Mouse (Mus musculus) stomach, embryonic 15.5 days (tissue): ENCODE measurements around the gene Cfap57. TPM values are rescaled to one million over a fixed set of nuclear protein-coding genes. Genes with fewer than 3 reads are reported as not detected.
"Not testable (repeated sequence)": the region's sequence is repeated elsewhere in the genome, so short reads cannot be mapped to it uniquely, and the experiment has no call there.

Source experiments
- ATAC-seq: fragments of 200-750 bp; cut with Nextera tagmentation; 2 replicates; pipeline ENCODE4 v1.8.0; 2017; ENCODE audit warnings: low read depth, moderate number of reproducible peaks, moderate TSS enrichment; ENCODE audit not compliant: insufficient read depth, low FRiP score
- H3K27ac ChIP-seq: fragments of 300-500 bp; sonication (generic); 2 replicates; pipeline ENCODE4 v1.5.1; 2015; ENCODE audit warnings: mild to moderate bottlenecking, inconsistent platforms
- H3K27me3 ChIP-seq: fragments of 300-500 bp; sonication (generic); replicated peaks from 2 replicates; pipeline ENCODE4 v1.6.1; 2015; ENCODE audit warnings: inconsistent platforms
- H3K36me3 ChIP-seq: fragments of 300-500 bp; sonication (generic); 2 replicates; pipeline ENCODE4 v1.6.1; 2015; ENCODE audit warnings: inconsistent platforms
- H3K4me1 ChIP-seq: fragments of 300-500 bp; sonication (generic); 2 replicates; pipeline ENCODE4 v1.6.1; 2015; ENCODE audit warnings: inconsistent platforms
- H3K4me2 ChIP-seq: fragments of 300-500 bp; sonication (generic); 2 replicates; pipeline ENCODE4 v1.6.1; 2015; ENCODE audit warnings: mild to moderate bottlenecking, inconsistent platforms
- H3K4me3 ChIP-seq: fragments of 300-500 bp; sonication (generic); replicated peaks from 2 replicates; pipeline ENCODE4 v1.5.1; 2015; ENCODE audit warnings: inconsistent platforms
- H3K9ac ChIP-seq: fragments of 300-500 bp; sonication (generic); 2 replicates; pipeline ENCODE4 v1.6.1; 2015; ENCODE audit warnings: inconsistent platforms
- H3K9me3 ChIP-seq: fragments of 300-500 bp; sonication (generic); 2 replicates; pipeline ENCODE4 v1.6.1; 2016; ENCODE audit warnings: inconsistent platforms
- WGBS: fragments of 180-500 bp; shearing (Covaris S2); methylation state at CpG from one replicate; pipeline ENCODE4 v1.1.7; 2015; 5-methylcytosine and 5-hydroxymethylcytosine counted together
- polyA plus RNA-seq: library from polyadenylated mRNA; unstranded; fragments of >200 nt; fragmentation: Nextera tagmentation; extraction: Ambion mirVana; gene quantifications from 2 replicates; pipeline ENCODE4 v1.2.1, GENCODE M21; 2015

Cfap57 gene
- polyA plus RNA-seq, 1 experiment from 2014 or later, result 0.33 TPM

- 81% methylated on average over 1 of the region's 1 CpGs for whole genome bisulfite sequencing
- not testable (repeated sequence) for H3K9ac ChIP-seq, H3K27ac ChIP-seq, H3K9me3 ChIP-seq, H3K4me1 ChIP-seq, H3K27me3 ChIP-seq, H3K4me3 ChIP-seq, H3K4me2 ChIP-seq, ATAC-seq, H3K36me3 ChIP-seq
Measured at GRCm38 (mm10) chr4:118507171-118507570, 113.4 kb downstream of the Cfap57 start.

DNA sequence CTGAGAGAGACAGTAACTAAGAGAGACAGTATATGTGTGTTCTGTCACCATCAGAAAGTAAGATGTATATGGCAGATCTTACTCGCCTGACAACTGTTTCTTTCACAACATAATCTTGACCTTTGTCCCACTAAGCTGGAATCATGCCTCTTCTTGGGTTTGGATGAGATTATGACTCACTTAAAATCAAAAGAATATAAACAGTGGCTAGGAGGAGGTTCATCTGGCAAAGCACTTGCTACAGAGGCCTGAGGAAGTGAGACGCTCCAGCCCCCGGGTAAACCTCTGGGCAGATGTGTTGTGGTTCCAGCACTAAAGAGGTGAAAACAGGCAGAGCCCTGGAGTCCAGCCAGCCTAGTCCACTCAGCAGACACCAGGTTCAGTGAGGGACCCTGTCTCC is 115.0 kb downstream of the Cfap57 start:
- Histone ChIP-seq H3K36me3 (no peaks in the 10 kb centered on the region), H3K4me2 (no peak overlapping the region), H3K27me3 (no peaks in the 10 kb centered on the region), H3K9me3 (no peaks in the 10 kb centered on the region), H3K4me1 (no peaks in the 10 kb centered on the region), H3K27ac (no peak overlapping the region), H3K4me3 (no peak overlapping the region), H3K9ac (no peak overlapping the region)
- 39% methylated on average over 3 of the region's 3 CpGs for WGBS
- no peak for ATAC-seq

Other genes starting within 250 kb of the Cfap57 start
- gene Szt2, start 211.5 kb downstream of the Cfap57 start, polyA plus RNA-seq, result 4.8 and 7.0 TPM in 2 replicates
- 99.8 and 101 TPM in 2 replicates for gene Med8, start 211.4 kb downstream of the Cfap57 start, polyA plus RNA-seq
- 128 and 136 TPM in 2 replicates for gene Elovl1, start 192.7 kb downstream of the Cfap57 start, polyA plus RNA-seq
- 220 and 224 TPM in 2 replicates for gene Cdc20, start 183.4 kb downstream of the Cfap57 start, polyA plus RNA-seq
- gene Mpl, start 163.3 kb downstream of the Cfap57 start, polyA plus RNA-seq, result 0.28 and 0.45 TPM in 2 replicates
- 20.6 and 22.9 TPM in 2 replicates for gene Tie1, start 130.7 kb downstream of the Cfap57 start, polyA plus RNA-seq
- gene 2610528J11Rik, start 93.8 kb downstream of the Cfap57 start, polyA plus RNA-seq, result 30.4 and 33.8 TPM in 2 replicates
- 8.7 and 10.1 TPM in 2 replicates for gene Tmem125, start 76.7 kb downstream of the Cfap57 start, polyA plus RNA-seq
- gene Ebna1bp2, start within 50 bp of the Cfap57 start, polyA plus RNA-seq, result 129 and 151 TPM in 2 replicates
- not detected in 2 replicates for gene Olfr62, start 38.2 kb upstream of the Cfap57 start, polyA plus RNA-seq
- not detected in 2 replicates for gene Olfr1342, start 72.0 kb upstream of the Cfap57 start, polyA plus RNA-seq
- not detected in 2 replicates for gene Olfr1341, start 82.7 kb upstream of the Cfap57 start, polyA plus RNA-seq
- gene Olfr1340, start 99.4 kb upstream of the Cfap57 start, polyA plus RNA-seq, result not detected in 2 replicates
- gene Olfr1339, start 111.4 kb upstream of the Cfap57 start, polyA plus RNA-seq, result not detected in 2 replicates
- gene Olfr1338, start 138.0 kb upstream of the Cfap57 start, polyA plus RNA-seq, result not detected in 2 replicates
- gene Olfr1337, start 161.8 kb upstream of the Cfap57 start, polyA plus RNA-seq, result not detected in 2 replicates
- gene Olfr1335, start 189.2 kb upstream of the Cfap57 start, polyA plus RNA-seq, result not detected in 2 replicates
- gene Olfr1333, start 215.5 kb upstream of the Cfap57 start, polyA plus RNA-seq, result not detected in 2 replicates
- gene Olfr1331, start 243.9 kb upstream of the Cfap57 start, polyA plus RNA-seq, result not detected in 2 replicates